Mouse (Mus musculus): ENCODE measurements around the gene Kcnh4. TPM values are rescaled to one million over a fixed set of nuclear protein-coding genes. Genes with fewer than 3 reads are reported as not detected.

Kcnh4 gene
- total RNA-seq (2014; fragmentation: Nextera tagmentation) (not detected in 2 replicates), total RNA-seq (2017) (not detected in 2 replicates), polyA plus RNA-seq (2012) (not detected in 2 replicates)

DNA sequence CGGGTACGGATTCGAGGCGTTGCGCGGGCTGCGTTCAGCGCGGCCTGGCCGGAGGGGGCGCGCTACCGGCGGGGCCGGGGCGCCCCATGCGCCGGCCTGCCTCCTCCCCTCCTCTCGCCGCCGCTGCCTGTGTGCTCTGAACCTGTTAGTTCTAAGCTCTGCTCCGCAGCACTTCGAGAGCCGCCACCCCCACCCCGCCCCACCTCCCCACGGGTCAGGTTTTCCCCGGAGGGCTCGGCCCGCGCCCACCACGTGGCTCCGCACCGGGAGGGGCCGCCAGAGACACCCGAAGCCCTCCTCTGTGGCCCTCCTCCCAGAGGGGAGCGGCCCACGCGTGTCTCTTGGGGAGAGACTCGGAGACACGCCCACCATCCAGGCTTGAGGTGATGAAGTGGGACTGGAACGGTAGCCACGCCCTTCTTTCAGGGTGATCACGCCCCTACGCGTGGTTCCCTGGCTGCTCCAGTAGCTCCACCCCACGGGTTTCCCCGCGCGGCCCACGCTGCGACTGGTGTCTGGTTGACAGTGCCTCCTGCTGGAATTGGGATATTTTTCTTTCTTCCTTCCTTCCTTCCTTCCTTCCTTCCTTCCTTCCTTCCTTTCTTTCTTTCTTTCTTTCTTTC is at the start of gene Kcnh4:
Gene Kcnh4, minus strand, starts transcription at position 332 of the 623 bp plus-strand sequence.
- peaks cover 86% of the 10 kb centered on the region for H3K27me3 ChIP-seq (ENCODE audit: insufficient read depth, low read length)
- DNase-seq (ENCODE audit: low spot score): no peak
- H3K4me3 ChIP-seq (ENCODE audit: low read depth, low read length): peak within 1 kb of the TSS; percentile 34
- H3K4me1 ChIP-seq (ENCODE audit: insufficient read depth, low read depth, low read length): peaks cover 43% of the 10 kb centered on the region
- TF ChIP-seq TAL1 (conservative IDR thresholded peaks at IDR 0.05; ENCODE audit: low read depth, low read length): no peak
- TF ChIP-seq GATA1 (IDR thresholded peaks at IDR 0.05; ENCODE audit: borderline replicate concordance, low read length): no peak
- no peak for TF ChIP-seq GATA2 (IDR thresholded peaks at IDR 0.05; ENCODE audit: borderline replicate concordance, low read depth, low read length)
- TF ChIP-seq POLR2AphosphoS5 (IDR thresholded peaks at IDR 0.05; ENCODE audit: insufficient replicate concordance, low read depth, low read length): no peak
- no peak for TF ChIP-seq CTCF (IDR thresholded peaks at IDR 0.05; ENCODE audit: low read depth, low read length)
- no peaks in the 10 kb centered on the region for H3K9me3 ChIP-seq (replicated peaks)
- no peak for ATAC-seq (ENCODE audit: extremely low read depth, insufficient number of reproducible peaks, low FRiP score, poor library complexity, severe bottlenecking)
- H3K36me3 ChIP-seq (replicated peaks): no peaks in the 10 kb centered on the region

DNA sequence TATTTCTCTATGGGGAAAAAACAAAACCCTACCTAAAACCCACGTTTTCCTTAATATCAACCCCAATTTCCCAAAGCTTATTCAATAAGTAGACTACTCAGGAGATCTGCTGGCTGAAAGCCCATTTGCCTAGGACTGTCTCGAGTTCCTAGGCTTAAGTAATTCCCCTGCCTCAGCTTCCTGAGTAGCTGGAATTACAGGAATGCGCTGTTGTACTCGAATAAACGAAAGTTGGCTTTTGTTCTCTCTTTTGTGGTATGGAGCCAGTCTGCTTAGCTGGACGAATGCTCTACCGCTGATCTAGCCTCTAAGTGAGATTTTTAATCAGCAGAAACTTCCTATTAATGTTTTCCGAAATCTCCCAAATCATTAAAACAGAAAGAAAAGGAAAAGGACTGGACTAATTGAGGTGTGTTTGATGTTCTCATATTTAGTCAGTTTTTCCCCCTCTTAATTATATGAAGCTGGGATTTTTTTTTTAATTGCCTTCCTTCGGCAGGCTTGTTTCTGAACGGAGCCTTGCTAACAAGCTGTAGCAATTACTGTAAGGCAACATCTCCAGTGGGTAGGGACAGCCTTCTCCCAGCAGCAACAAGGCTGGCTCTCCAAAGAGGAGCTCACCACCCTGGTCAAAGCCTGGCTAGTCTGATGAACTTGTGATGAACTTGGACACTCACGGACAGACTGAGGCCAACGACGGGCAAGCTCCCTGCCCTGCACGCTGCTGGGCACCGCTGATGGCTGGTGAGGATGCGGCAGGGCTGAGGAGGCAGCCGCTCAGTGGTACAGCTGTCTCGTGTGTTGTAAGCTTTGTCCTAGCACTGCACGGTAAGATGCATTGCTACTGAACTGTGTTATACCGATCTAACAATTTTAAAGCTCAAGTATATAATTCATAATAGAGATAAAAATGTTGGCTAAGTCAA is 46.9 kb upstream of the Kcnh4 start:
- ATAC-seq (ENCODE audit: extremely low read depth, insufficient number of reproducible peaks, low FRiP score, poor library complexity, severe bottlenecking) (no peak), DNase-seq (ENCODE audit: low spot score) (no peak)
- Histone ChIP-seq H3K36me3 (replicated peaks) (peaks cover 95% of the 10 kb centered on the region), H3K27me3 (ENCODE audit: insufficient read depth, low read length) (no peaks in the 10 kb centered on the region), H3K9me3 (replicated peaks) (peaks cover 3% of the 10 kb centered on the region; the same call in 1 of the 2 replicates), H3K4me3 (ENCODE audit: low read depth, low read length) (no peak overlapping the region), H3K4me1 (ENCODE audit: insufficient read depth, low read depth, low read length) (peaks cover 5% of the 10 kb centered on the region; the same call in 1 of the 2 replicates)
- no peak for TF ChIP-seq CTCF (IDR thresholded peaks at IDR 0.05; ENCODE audit: low read depth, low read length)
- TF ChIP-seq TAL1 (conservative IDR thresholded peaks at IDR 0.05; ENCODE audit: low read depth, low read length): no peak
- no peak for TF ChIP-seq GATA1 (IDR thresholded peaks at IDR 0.05; ENCODE audit: borderline replicate concordance, low read length)
- no peak for TF ChIP-seq POLR2AphosphoS5 (IDR thresholded peaks at IDR 0.05; ENCODE audit: insufficient replicate concordance, low read depth, low read length)
- TF ChIP-seq GATA2 (IDR thresholded peaks at IDR 0.05; ENCODE audit: borderline replicate concordance, low read depth, low read length): no peak

DNA sequence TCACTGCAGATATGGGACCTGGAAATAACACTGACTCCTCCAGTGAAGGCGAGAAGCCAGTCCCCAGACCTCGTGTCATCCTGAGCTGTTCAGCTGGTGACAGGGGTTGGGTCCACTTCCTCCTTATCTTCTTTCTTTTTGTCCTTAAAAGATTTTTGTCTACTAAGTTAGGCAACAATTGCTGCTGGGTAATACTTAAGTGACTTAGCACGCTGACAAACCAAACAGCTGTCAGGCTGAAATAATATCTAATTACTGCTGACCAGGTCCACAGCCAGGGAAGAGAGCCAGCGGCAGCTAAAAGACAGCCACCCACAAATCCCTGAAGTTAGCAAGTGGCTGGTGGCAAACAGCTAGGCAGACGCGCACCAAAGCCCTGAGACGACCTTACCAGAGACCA is 45.8 kb upstream of the Kcnh4 start:
- Histone ChIP-seq H3K4me3 (ENCODE audit: low read depth, low read length) (no peak overlapping the region), H3K9me3 (replicated peaks) (no peaks in the 10 kb centered on the region; the same call in 1 of the 2 replicates), H3K27me3 (ENCODE audit: insufficient read depth, low read length) (no peaks in the 10 kb centered on the region), H3K36me3 (replicated peaks) (peaks cover 95% of the 10 kb centered on the region), H3K4me1 (ENCODE audit: insufficient read depth, low read depth, low read length) (peaks cover 5% of the 10 kb centered on the region; the same call in 1 of the 2 replicates)
- ATAC-seq (ENCODE audit: extremely low read depth, insufficient number of reproducible peaks, low FRiP score, poor library complexity, severe bottlenecking): no peak
- TF ChIP-seq GATA1 (IDR thresholded peaks at IDR 0.05; ENCODE audit: borderline replicate concordance, low read length) (no peak), TAL1 (conservative IDR thresholded peaks at IDR 0.05; ENCODE audit: low read depth, low read length) (no peak), CTCF (IDR thresholded peaks at IDR 0.05; ENCODE audit: low read depth, low read length) (no peak), POLR2AphosphoS5 (IDR thresholded peaks at IDR 0.05; ENCODE audit: insufficient replicate concordance, low read depth, low read length) (no peak), GATA2 (IDR thresholded peaks at IDR 0.05; ENCODE audit: borderline replicate concordance, low read depth, low read length) (no peak)
- no peak for DNase-seq (ENCODE audit: low spot score)

DNA sequence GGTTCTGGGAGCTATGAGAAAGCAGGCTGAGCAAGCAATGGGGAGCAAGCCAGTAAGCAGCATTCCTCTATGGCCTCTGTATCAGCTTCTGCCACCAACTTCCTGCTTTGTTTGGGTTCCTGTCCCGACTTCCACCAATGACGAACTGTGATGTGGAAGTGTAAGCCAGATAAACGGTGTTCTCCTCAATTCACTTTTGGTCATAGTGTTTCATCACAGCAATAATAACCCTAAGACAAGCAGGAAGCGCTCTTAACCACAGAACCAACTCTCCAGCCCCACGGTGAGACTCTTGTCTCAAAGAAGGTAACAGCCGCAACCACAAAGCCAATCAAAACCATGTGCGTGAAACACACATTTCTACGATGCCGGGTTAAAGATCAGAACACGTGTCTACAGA is 44.7 kb upstream of the Kcnh4 start:
- H3K27me3 ChIP-seq (ENCODE audit: insufficient read depth, low read length): no peaks in the 10 kb centered on the region
- H3K4me1 ChIP-seq (ENCODE audit: insufficient read depth, low read depth, low read length): peaks cover 5% of the 10 kb centered on the region; the same call in 1 of the 2 replicates
- DNase-seq (ENCODE audit: low spot score) (no peak), ATAC-seq (ENCODE audit: extremely low read depth, insufficient number of reproducible peaks, low FRiP score, poor library complexity, severe bottlenecking) (no peak)
- no peaks in the 10 kb centered on the region; the same call in 1 of the 2 replicates for H3K9me3 ChIP-seq (replicated peaks)
- H3K4me3 ChIP-seq (ENCODE audit: low read depth, low read length): no peak overlapping the region
- TF ChIP-seq POLR2AphosphoS5 (IDR thresholded peaks at IDR 0.05; ENCODE audit: insufficient replicate concordance, low read depth, low read length) (no peak), CTCF (IDR thresholded peaks at IDR 0.05; ENCODE audit: low read depth, low read length) (no peak), TAL1 (conservative IDR thresholded peaks at IDR 0.05; ENCODE audit: low read depth, low read length) (no peak), GATA1 (IDR thresholded peaks at IDR 0.05; ENCODE audit: borderline replicate concordance, low read length) (no peak), GATA2 (IDR thresholded peaks at IDR 0.05; ENCODE audit: borderline replicate concordance, low read depth, low read length) (no peak)
- peaks cover 97% of the 10 kb centered on the region for H3K36me3 ChIP-seq (replicated peaks)

DNA sequence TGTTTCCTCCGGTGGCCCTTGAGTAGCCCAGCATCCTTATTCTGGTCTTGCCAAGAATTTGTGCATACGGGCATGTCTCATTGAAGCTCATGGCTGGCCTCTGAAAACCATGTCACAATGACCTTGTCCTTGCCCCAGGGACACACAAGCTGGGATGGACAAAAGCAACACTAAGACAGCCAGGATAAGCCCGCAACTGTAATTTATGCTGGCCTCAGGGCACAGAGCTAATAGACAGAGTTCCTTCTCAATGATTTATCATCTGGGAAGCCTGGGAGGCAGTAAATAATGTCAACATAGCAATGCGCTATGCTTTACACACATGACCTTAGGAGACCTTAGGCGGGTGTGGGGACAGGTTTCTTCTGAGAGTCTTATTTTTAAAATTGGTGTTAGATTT is 39.7 kb upstream of the Kcnh4 start:
- Histone ChIP-seq H3K4me1 (ENCODE audit: insufficient read depth, low read depth, low read length) (0 out of 2 replicates have a peak, but pooled peaks cover 2% of the 10 kb centered on the region), H3K4me3 (ENCODE audit: low read depth, low read length) (no peak overlapping the region), H3K27me3 (ENCODE audit: insufficient read depth, low read length) (no peaks in the 10 kb centered on the region), H3K9me3 (replicated peaks) (no peaks in the 10 kb centered on the region; the same call in 1 of the 2 replicates), H3K36me3 (replicated peaks) (peaks cover 88% of the 10 kb centered on the region)
- DNase-seq (ENCODE audit: low spot score) (no peak), ATAC-seq (ENCODE audit: extremely low read depth, insufficient number of reproducible peaks, low FRiP score, poor library complexity, severe bottlenecking) (no peak)
- TF ChIP-seq GATA1 (IDR thresholded peaks at IDR 0.05; ENCODE audit: borderline replicate concordance, low read length) (no peak), POLR2AphosphoS5 (IDR thresholded peaks at IDR 0.05; ENCODE audit: insufficient replicate concordance, low read depth, low read length) (no peak), CTCF (IDR thresholded peaks at IDR 0.05; ENCODE audit: low read depth, low read length) (no peak), TAL1 (conservative IDR thresholded peaks at IDR 0.05; ENCODE audit: low read depth, low read length) (no peak), GATA2 (IDR thresholded peaks at IDR 0.05; ENCODE audit: borderline replicate concordance, low read depth, low read length) (no peak)

DNA sequence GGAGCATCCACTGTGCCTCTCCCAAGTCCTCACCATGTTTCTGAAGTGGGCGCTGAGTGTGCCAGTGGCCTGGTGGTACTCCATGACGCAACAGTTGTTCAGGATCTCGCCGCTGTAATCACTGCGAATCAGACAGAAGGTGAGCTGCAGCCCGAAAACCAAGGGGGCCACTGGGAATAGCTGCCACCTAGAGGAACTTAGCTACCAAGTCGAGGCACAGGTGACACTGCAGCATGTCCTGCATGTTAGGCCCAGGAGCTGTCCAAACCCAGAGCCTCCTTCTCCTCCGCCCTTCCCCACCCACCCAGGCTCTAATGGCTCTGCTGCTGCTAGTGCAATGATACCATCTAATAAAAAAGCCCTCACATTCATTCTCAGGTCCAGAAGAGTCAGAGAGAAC is 36.8 kb upstream of the Kcnh4 start:
- ATAC-seq (ENCODE audit: extremely low read depth, insufficient number of reproducible peaks, low FRiP score, poor library complexity, severe bottlenecking): no peak
- Histone ChIP-seq H3K27me3 (ENCODE audit: insufficient read depth, low read length) (no peaks in the 10 kb centered on the region), H3K36me3 (replicated peaks) (peaks cover 88% of the 10 kb centered on the region), H3K9me3 (replicated peaks) (no peaks in the 10 kb centered on the region), H3K4me1 (ENCODE audit: insufficient read depth, low read depth, low read length) (no peaks in the 10 kb centered on the region), H3K4me3 (ENCODE audit: low read depth, low read length) (no peak overlapping the region)
- no peak for DNase-seq (ENCODE audit: low spot score)
- TF ChIP-seq CTCF (IDR thresholded peaks at IDR 0.05; ENCODE audit: low read depth, low read length) (no peak), GATA2 (IDR thresholded peaks at IDR 0.05; ENCODE audit: borderline replicate concordance, low read depth, low read length) (no peak), GATA1 (IDR thresholded peaks at IDR 0.05; ENCODE audit: borderline replicate concordance, low read length) (no peak), TAL1 (conservative IDR thresholded peaks at IDR 0.05; ENCODE audit: low read depth, low read length) (no peak), POLR2AphosphoS5 (IDR thresholded peaks at IDR 0.05; ENCODE audit: insufficient replicate concordance, low read depth, low read length) (no peak)

Measured in G1E (cell line).